Mouse (Mus musculus): ENCODE data around the gene Ddi2. TPM values are rescaled to one million over a fixed set of nuclear protein-coding genes. Genes with fewer than 3 reads are reported as not detected.
"Not testable (repeated sequence)": the region's sequence is repeated elsewhere in the genome, so short reads cannot be mapped to it uniquely, and the experiment has no call there.

The Ddi2 gene
- total RNA-seq (2021), result 10 to 100 TPM; 31.1 to 31.9 TPM
- long read RNA-seq, full-length matches to known transcripts, result 7 of 14 reads
- long read RNA-seq, partial matches to known transcripts, result 1 of 14 reads
- long read RNA-seq, other reads (novel, unspliced or antisense), result 6 of 14 reads

DNA sequence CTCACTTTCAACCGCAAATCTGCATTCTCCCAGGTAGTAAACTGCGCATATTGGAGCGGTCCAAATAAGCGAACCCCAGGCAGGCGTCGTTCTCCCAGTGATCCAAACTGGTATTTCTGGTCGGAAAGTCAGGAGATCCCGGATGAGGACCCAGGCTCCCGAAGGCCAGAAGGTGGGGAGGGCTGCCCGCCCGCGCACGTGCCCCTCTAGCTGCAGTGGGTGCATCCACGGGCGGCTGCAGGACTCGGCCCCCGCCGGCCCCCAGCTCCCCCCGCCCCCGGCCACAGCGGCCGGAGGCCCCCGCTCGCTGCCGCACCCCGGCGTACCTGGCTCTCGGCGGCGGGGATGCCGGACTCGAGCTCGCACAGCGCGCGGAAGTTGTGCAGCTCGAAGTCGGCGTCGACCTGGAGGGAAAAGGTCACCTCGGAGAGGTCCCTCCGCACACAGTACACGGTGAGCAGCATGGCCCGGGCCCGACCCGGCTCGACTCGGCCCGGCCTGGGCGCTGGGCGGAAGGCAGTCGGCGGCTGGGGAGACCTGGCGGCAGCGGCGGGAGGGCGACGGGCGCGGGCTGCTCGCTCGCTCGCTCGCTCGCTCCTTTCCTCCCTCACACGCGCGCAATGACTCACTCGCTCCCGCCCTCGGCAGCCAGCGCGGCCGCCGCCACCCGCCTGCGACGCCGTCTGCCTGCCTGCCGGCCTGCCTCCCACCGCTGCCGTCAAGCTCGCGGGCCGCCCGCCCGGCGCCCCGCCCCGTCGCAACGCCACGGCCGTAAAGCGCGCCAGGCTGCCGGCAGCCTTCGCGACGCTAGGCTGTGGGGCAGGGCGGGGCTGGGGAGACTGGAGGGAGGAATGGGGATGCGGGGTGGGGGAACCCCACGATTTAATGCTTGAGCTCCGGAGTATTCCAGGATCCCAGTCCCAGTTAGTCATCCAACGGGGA, at the start of gene Ddi2:
Gene Ddi2 (minus strand): TSS at position 689 of the 942 bp plus-strand sequence.
- DNase-seq (ENCODE audit: low spot score in 2 of 2), result peak; percentile 87 to 93

- DNase-seq (ENCODE audit: low spot score in 2 of 2), result not testable (repeated sequence)
Measured at GRCm38 (mm10) chr4:141773019-141773418, 49.8 kb upstream of the Ddi2 start.

- DNase-seq (ENCODE audit: low spot score in 2 of 2), result no peak
Measured at GRCm38 (mm10) chr4:141771823-141772222, 48.6 kb upstream of the Ddi2 start.

DNA sequence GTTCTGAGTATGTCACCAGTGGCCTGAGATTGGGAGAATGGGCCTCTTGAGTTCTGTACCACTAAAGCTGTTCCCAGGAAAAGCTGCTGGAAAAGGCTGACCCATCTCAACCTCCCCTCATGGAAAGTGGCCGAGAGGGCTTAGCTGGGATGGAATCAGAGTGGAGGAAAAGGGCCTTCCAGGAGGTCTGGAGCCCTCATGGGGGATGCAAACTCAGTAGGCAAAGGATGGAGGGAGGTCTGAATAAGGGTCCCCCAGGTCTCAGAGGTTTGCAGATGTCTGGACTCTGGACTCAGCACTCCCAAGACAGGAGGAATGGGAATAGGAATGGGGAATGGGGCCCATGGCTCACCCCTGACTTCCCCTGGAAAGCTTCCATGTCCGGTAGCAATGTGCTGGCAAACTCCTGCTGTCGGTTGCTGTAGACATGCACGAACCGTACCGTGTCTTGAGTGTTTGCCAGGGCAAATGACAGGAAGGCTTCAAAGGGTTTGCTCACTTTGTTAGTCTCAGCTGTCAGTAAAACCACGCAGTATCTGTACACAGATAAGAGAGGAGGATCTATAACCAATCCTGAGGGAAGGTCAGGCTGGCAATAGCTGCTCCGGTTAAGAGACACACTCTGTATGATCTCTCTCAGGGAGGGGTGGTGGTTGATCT, 46.4 kb upstream of the Ddi2 start:
- DNase-seq (ENCODE audit: low spot score in 2 of 2), result no peak

GRCm38 (mm10) chr4:141767353-141768036, 44.3 kb upstream of the Ddi2 start:
- peak; percentile 21 to 23 for DNase-seq (ENCODE audit: low spot score in 2 of 2)

- peak; percentile 41 to 46 for DNase-seq (ENCODE audit: low spot score in 2 of 2)
Measured at GRCm38 (mm10) chr4:141766668-141767352, 43.6 kb upstream of the Ddi2 start.

- DNase-seq (ENCODE audit: low spot score in 2 of 2), result peak in 1 of 2 experiments; percentile 43
Measured at GRCm38 (mm10) chr4:141766316-141766667, 43.1 kb upstream of the Ddi2 start.

- no peak for DNase-seq (ENCODE audit: low spot score in 2 of 2)
Measured at GRCm38 (mm10) chr4:141765008-141765407, 41.8 kb upstream of the Ddi2 start.

- no peak for DNase-seq (ENCODE audit: low spot score in 2 of 2)
Measured at GRCm38 (mm10) chr4:141763476-141763875, 40.3 kb upstream of the Ddi2 start.

GRCm38 (mm10) chr4:141762102-141762598, 38.9 kb upstream of the Ddi2 start:
- no peak for DNase-seq (ENCODE audit: low spot score in 2 of 2)

- DNase-seq (ENCODE audit: low spot score in 2 of 2), result no peak
Measured at GRCm38 (mm10) chr4:141760942-141761341, 37.7 kb upstream of the Ddi2 start.

- DNase-seq (ENCODE audit: low spot score in 2 of 2), result no peak
Measured at GRCm38 (mm10) chr4:141758874-141759542, 35.8 kb upstream of the Ddi2 start.

DNA sequence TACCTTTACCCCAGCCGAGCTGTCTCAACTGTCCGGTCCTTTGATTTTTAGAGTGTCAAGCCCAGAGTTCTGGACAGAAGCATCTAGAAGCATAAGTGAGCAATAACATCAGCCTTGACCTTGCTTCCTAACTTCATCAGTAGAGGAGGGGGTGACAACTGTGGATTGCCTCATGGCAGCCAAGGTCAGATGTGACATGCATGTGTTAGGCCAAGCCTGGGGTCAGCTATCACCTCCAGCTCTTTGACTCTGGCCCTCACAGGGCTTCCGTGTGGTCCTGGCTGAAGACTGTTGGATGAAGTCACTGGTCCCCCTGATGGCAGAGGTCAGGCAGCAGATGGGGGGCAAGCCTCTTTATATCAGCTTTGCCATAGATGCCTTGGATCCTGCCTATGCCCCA, 33.9 kb upstream of the Ddi2 start:
- DNase-seq (ENCODE audit: low spot score in 2 of 2), result no peak

DNA sequence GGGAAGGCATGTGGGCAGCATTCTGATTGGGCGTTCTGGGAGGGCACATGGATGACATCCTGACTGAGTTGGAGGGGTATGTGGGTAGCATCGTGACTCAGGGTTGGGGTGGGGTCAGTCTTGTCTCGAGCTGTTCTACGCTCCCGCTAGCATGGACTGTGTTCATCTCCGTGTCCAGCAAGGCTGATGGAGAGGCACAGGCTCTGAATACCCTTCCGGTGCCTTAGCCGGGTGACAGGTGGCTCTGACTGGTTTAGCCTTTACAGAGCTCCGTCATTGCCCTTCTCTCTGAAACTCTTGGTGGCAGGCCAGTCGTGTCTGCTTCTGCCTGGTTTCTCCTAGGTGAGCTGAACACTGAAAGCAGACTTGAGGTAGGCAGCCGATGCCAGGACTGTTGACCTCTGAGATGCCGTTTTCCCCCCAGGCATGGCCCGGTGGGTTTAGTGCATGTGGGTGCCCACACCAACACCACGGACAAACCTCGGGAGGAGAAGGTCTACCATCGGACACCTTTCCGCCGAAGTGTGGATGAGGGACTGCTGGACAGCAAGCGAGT, 32.2 kb upstream of the Ddi2 start:
- no peak for DNase-seq (ENCODE audit: low spot score in 2 of 2)

DNA sequence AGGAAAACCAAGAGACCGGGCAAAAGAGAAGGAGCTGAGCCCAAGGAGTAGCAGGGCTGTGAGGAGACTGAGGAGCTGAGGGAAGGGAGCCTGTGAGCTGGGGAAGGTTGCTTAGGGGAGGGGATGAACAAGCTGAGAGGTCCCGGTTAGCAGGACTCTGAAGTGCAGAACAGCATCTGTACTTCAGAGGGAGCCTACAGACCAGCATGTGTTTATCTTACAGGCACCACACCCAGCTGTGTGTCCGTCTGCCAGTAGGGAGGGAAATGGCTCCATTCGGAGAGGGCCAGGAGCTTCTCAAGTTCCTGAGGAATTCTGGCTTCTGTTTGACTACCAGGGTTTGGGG, 28.8 kb upstream of the Ddi2 start:
- no peak for DNase-seq (ENCODE audit: low spot score in 2 of 2)

DNA sequence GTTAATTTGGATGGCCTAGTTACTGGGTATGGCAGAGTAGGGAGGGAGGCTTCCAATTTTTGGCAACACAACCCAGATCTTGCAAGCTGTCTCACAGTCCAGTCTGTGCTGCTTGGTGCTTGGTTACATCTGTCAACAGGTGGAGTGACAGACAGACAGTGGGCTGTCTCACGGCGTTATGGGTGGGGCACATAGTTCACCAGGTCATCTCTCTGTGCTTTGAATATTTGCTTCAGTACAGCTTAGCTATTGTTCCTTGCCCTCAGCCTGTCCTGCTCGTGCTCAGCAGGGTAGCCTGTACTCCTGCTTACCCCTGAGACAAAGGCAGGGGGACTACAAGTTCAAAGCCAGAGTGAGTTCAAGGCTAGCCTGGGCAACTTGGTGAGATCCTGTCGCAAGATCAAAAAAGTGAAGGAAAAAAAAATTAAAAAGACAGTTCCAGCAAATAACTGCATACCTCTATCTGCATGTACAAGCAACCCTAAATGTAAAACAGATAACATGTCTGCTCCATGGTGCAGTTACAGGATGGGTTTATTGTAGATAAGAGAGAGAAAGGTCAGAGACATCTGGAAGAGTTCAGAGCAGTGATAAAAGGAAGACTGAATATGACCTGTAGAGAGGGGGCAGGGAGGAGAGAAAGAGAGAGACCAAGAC, 28.3 kb upstream of the Ddi2 start:
- DNase-seq (ENCODE audit: low spot score in 2 of 2), result no peak

DNA sequence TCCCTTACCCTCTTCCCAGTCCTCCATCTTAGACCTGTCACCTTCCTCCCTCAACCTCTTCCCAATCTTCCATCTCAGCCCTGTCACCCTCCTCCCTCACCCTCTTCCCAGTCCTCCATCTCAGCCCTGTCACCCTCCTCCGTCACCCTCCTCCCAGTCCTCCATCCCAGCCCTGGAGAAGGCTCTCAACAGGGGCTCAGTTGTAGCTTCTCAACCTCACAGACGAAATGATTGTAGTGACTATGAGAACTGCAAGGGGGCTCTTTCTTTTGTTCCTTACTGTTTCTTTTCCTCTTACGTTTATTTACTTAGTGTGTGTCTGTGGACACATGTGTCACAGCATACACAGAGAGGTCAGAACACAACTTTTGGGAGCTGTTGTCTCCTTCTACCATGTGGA, 27.6 kb upstream of the Ddi2 start:
- no peak for DNase-seq (ENCODE audit: low spot score in 2 of 2)

- no peak for DNase-seq (ENCODE audit: low spot score in 2 of 2)
Measured at GRCm38 (mm10) chr4:141749557-141749956, 26.3 kb upstream of the Ddi2 start.

- no peak for DNase-seq (ENCODE audit: low spot score in 2 of 2)
Measured at GRCm38 (mm10) chr4:141746578-141747346, 23.5 kb upstream of the Ddi2 start, which contains the start of gene Agmat. Agmat (plus strand) TSS chr4:141746672.
